Mouse (Mus musculus): ENCODE data around the gene Ccdc91.

The Ccdc91 gene

GRCm38 (mm10) chr6:147573137-147573536 lies 97.5 kb downstream of the Ccdc91 start:
- no peak for DNase-seq (ENCODE audit: low spot score)

DNA sequence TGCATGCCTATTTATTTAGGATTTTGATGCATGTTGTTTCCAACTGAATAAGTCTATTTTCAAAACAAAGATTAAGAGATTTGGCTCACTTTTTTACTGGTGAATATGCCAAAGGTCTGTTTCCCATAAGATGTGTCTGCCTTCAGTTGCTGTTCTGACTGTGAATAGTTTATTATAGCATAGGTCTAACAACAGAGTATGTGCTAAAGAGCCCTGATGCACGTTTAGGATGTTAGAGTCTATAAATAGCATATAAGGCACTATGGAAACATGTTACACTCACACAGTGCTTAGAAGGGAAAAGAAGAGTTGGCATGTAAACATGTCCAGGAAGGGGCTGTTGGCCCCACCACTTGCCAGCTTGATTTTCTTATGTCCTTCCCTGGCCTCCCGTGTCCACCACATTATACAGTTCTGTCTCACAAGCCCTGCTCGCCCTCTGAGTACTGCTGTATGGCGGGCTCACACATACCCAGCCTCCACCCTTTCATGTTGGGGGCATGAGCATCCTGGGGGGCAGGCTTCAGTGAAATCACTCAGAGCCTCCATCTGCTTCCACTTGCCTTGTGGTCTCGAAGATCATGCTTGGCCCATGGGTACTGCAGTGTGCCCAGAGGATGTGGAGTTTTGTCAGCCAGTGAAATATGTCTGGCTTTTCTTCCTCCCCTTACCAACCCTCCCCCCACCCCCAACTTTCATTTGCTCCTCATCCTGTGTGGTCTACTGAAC lies 99.0 kb downstream of the Ccdc91 start:
- no peak for DNase-seq (ENCODE audit: low spot score)

- DNase-seq (ENCODE audit: low spot score): no peak
Measured at GRCm38 (mm10) chr6:147575183-147575784, 99.7 kb downstream of the Ccdc91 start.

- DNase-seq (ENCODE audit: low spot score): no peak
Measured at GRCm38 (mm10) chr6:147587675-147588074, 112.0 kb downstream of the Ccdc91 start.

DNA sequence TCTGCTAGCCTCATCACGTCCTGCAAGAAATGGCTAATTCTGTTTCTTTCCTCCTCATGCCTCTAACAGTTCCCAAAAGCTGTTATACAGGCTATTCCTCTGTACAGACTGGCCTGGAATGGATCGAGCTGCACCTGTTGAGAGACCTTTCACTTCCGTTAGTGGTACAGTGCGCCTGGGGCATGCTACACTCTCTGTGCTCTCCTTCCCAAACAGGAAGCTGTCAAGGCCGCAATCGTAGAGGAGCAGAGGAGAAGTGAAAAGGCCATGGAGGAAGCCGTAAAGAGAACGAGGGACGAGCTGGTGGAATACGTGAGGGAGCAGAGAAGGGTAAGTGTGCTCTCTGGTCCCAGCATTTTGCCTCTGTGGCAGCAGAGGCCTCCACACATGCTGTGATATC lies 131.0 kb downstream of the Ccdc91 start:
- no peak for DNase-seq (ENCODE audit: low spot score)

DNA sequence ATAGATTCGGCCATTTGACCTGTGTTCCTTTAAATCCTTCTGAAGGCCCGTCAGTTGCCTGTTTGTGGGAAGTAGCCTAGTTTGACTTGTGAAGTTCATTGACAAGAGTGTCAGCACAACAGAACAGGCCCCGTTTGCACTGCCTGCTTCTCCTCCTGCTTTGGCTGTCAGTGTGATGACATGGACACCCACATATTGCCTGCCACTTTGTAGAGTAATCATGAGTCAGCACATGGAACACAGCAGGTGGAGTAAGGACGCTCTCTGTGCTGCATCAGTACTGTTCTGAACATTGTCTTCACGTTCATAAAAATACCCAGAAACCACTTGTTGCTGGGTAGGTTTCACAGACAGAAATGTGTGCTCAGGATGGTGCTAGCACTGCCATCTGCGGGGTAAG lies 132.0 kb downstream of the Ccdc91 start:
- DNase-seq (ENCODE audit: low spot score): no peak

DNA sequence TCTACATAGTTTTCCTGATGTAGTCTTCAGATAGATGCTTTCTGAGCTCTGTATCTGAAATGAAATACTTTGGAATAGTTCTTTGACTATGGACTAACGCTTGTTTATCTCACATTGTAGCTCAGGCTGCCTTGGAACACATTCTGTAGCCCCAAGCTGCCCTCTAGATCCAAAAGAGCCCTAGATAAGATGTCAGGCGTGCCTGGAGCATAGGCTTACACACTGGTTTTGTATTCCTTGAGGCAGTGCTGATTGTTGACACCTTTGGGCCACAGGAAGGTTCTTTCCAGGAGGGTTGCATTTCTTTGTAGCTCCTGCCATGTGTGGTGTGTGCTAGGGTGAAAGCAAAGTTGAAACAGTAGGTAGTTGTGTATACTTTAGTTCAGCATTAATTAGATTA lies 139.7 kb downstream of the Ccdc91 start:
- no peak for DNase-seq (ENCODE audit: low spot score)

GRCm38 (mm10) chr6:147623142-147623541 lies 147.5 kb downstream of the Ccdc91 start:
- no peak for DNase-seq (ENCODE audit: low spot score)

DNA sequence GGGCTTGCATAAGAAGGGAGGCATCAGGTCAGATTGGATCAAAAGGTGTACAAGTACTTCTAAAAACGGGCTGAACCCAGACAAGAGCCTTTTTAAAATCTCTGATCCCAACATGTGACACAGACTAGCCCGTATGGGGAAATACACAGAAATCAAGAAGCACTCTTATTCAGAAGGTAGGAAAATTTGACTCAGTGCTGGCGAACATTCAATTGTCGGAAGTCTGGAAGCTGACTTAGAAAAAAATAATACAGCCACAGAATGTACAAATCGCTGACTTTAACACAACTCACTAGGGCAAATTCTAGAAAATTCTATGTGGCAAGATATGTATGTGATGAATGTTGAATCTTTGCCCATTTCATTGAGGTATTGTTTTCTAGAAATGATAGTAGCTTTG lies 160.8 kb downstream of the Ccdc91 start:
- DNase-seq (ENCODE audit: low spot score): no peak

DNA sequence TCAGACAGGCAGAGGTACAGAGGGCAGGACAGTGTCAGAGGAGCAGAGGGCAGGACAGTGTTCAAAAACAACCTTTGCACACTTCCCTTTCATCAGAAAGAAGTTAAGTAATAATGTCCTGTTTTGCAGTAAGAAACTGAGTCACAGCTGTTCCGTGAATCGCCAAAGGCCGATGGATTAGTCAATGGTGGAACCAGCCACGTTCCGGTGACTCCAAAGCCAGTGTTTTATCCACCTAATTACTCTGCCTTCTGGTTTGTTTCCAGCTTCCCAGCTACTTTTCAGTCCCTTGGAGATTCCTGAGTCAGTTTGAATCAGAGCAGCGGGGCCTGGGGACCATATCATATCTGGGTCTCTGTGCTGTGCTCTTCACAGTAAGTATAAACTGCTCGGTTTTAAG lies 168.2 kb downstream of the Ccdc91 start:
- no peak for DNase-seq (ENCODE audit: low spot score)

GRCm38 (mm10) chr6:147644391-147644790 lies 168.8 kb downstream of the Ccdc91 start:
- DNase-seq (ENCODE audit: low spot score): no peak

- DNase-seq (ENCODE audit: low spot score): no peak
Measured at GRCm38 (mm10) chr6:147646401-147646968, 170.9 kb downstream of the Ccdc91 start.

GRCm38 (mm10) chr6:147658025-147658424 lies 182.4 kb downstream of the Ccdc91 start:
- no peak for DNase-seq (ENCODE audit: low spot score)

DNA sequence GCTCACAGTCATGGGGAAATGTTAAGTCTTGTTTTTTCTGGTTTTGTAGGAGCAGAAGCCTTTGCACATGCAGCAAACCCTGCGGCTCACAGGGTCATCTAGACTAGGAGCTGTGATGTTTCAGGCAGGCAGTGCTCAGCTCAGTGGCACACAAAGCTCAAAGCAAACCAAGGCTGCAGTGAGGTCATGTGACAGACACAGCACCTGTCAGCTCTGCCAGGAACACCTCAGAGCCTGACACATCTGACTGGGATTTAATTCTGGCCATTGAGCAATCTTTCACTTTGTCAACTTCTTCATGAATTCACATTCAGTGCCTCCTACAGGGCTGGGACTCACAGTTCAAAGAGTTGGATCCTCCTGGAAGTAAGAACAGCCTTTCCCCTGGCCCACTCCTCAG lies 185.1 kb downstream of the Ccdc91 start:
- no peak for DNase-seq (ENCODE audit: low spot score)

DNA sequence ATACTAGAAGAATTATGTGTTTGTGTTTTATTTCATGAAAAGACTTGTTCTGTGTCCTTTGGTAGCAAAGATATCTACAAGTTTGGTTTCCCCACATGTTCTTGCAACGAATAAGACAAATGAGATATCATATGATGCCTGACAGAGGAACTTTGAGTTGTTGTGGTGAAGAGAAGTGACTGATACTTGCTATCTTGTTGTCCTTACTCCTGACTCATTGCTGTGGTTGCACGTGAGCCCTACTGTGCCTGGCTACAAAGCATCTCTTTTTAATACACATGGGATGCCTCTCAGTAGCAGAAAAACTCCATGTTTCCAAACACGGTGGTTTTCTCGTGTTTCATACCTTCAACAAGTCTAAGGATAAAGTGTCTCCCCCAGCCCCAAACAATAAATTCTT lies 186.2 kb downstream of the Ccdc91 start:
- no peak for DNase-seq (ENCODE audit: low spot score)

DNA sequence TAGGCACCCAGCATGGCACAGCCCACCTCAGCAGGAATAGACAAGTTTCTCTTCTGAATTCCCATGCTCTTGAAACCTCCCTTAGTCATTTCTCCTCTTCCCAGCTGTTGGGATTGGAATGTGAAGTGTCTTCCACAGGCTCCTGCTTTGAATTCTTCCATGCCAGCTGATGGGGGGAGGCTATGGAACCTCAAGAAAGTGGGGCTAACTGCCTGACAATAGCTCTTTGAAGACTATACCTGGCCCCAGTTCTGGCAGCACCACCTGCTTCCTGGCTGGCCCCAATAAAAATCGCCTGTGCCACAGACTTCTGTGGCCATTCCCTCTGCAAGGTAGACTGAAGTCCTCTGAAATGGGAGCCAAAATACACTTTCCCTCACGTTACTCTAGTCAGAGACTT lies 187.0 kb downstream of the Ccdc91 start:
- no peak for DNase-seq (ENCODE audit: low spot score)

DNA sequence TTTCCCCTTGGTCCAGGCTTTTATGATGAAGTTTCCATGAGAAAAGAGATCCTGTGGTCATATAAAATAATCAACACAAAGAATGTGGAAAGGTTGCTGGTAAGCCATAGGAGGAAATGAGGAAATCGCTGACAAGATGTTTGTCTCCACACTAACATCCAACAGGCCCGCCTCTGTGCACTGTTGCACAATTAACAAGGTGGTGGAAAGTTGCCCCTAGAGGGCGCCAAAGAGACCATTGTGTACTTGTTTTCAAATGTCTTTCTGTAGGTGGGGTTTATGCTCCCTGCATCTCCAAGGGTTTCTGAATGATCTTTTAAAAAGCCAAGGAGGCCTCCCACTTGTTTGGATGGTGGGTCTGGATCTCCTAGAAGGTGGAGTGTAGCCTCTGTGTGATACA lies 188.7 kb downstream of the Ccdc91 start:
- no peak for DNase-seq (ENCODE audit: low spot score)

GRCm38 (mm10) chr6:147671366-147671765 lies 195.7 kb downstream of the Ccdc91 start:
- no peak for DNase-seq (ENCODE audit: low spot score)

GRCm38 (mm10) chr6:147672481-147672880 lies 196.9 kb downstream of the Ccdc91 start:
- DNase-seq (ENCODE audit: low spot score): no peak

GRCm38 (mm10) chr6:147675022-147675733 lies 199.6 kb downstream of the Ccdc91 start:
- DNase-seq (ENCODE audit: low spot score): no peak

DNA sequence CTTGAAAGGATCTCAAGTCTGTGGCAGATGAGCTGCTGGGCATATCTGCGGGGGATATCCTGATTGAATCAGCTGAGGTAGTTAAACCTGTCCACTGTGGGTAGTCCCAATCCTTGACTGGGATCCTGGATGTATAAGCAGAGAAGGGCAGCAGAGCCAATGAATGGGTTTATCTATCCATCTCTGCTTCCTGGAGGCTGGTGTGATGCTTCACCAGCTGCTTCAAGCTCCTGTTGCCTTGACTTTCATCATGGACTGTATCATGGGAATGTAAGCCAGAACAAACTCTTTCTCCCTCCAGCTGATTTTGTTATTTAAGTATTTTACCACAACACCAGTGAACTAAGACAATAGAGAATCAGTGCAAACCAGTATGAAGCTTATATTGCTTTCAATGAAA lies 200.6 kb downstream of the Ccdc91 start:
- DNase-seq (ENCODE audit: low spot score): no peak

Data from urinary bladder, postnatal 10 days (tissue).